Mouse (Mus musculus) ovary, postnatal 10 days (tissue): ENCODE measurements at regions not wholly inside any gene's neighbourhood (a gene's known extent, or its start where the extent isn't known, plus 50 kb on each side); places are given as distances from the start of the nearest gene placed in this dataset.

Experiments used
- DNase-seq: peaks from one replicate; pipeline ENCODE4 v3.0.0; 2022; ENCODE audit warnings: low spot score

DNA sequence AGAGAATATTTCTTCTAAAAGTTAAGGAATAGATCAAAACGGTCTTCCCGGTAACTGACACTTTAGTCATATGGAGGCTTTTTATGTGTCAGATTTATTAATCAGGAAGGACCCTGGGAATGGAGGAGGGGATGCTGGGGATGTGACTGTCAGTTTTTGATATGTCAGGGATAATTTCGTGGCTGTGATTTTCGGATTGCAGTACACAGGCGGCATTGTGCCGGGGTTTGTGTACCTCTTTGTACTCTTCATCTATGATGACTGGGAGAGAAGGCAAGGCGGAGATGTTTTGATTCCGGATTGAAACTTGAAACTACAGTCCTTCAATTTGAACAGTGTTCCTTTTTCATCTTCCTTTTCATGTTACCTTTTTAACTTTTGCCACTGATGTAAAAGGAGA, 344.2 kb downstream of the Mdfic start:
- DNase-seq, result no peak

- DNase-seq, result no peak
These were observed 344.7 kb downstream of the Mdfic start for GRCm38 (mm10) chr6:16065121-16065520.

DNA sequence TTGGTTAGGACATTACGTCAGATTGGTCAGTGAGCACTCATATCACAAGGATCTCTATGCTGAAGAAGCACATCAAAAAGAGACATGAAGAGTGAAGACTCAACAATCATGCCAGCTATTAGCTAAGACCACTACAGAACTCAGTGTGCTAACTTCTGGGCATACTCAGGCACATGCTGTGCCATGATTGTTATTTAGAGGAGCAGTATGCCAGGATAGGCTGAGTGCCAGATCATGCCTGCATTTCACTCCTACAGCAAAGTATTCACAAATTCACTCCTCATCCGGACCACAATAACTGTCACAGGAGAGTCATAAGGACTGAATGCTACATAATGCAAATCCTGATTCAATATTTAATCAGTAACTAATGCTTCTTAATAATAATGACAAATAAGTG, 355.8 kb downstream of the Mdfic start:
- DNase-seq, result no peak

DNA sequence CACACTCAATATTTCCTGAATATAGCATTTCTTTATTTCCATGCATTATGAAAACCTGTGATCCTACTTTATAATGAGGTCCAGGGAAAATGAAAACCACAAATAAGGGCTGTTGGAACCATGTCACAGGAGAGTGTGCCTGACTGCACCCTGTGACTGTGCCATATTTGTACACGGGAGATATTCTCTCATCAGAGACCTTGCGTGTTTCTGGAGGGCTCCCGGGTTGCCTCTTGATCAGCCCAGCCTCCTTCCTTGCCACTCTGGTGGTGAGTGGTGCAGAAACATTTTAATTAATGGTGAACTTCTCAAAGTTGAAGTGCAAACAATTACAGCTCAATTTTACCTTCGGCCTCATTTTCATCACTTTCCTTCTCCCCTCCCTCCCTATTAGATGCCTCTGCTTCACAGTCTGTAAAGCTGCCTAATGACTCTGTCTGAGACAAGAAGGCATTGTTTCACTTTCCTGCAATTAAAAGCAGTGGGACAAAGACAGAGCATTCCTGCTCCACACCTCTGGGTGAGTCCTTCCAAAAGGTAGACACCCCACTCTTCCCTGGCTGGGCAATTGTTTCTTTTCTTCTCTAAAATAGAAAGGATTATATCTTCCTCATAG, 356.8 kb downstream of the Mdfic start:
- no peak for DNase-seq

GRCm38 (mm10) chr6:16077917-16078316, 357.5 kb downstream of the Mdfic start:
- DNase-seq, result no peak

GRCm38 (mm10) chr6:16086952-16087537, 366.6 kb downstream of the Mdfic start:
- DNase-seq, result no peak

DNA sequence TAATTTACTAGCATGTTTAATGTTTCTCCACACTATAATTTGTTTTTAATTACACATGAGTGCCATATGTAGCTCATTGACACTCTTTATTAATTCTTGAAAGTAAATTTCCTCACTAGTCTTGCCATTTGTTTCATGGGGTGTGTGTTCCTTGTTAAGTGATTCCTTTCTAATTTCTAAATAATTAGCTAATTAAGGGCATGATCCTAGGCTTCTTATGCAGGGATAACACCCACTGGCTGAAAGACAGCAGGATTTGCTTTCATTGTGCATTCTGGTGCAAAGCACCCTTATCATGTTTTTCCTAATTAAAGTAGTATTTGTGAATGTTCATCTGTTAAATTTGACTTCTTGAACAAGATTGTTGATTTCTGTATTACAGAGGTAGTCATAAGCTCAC, 378.3 kb downstream of the Mdfic start:
- DNase-seq, result no peak

DNA sequence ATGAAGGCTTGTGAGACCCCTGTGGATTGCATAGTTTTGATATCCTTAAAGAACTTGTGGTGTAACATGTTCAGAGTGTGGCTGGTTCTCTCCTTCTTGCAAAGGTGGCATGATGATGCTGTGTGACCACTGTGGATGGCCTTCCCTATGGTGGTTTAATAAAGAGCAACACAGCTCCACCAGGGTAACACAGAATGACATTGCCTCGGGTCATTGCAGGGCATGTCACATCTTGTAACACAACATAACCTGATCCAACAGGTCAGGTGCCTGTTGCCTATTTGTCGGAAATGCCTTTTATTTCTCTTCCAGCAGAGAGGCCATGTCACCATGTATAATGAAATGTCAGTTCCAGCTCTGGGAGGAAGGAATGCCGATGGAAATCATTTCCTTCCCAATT, 420.5 kb downstream of the Mdfic start:
- DNase-seq, result no peak

DNA sequence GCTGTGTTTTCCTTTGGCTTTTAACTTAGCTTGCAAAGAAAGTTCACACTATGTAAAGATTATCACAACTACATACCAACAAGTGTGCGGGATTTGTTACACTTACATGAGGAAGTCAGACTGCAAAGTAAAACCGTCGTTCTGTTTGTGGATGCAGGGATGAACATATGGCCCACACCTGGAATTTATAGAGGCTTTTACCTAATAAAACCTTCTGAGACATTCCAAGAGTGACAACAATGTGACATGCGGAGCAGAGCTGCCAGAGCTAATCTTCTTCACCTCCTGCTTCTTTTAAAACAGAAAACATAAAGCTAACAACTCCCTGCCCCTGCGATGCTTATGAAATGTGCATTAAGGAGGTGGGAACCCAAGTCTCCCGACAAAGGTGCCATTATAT, 424.1 kb downstream of the Mdfic start:
- no peak for DNase-seq

- DNase-seq, result no peak
These were observed 430.1 kb downstream of the Mdfic start for GRCm38 (mm10) chr6:16150535-16150934.

GRCm38 (mm10) chr6:16151478-16151877, 431.0 kb downstream of the Mdfic start:
- no peak for DNase-seq

DNA sequence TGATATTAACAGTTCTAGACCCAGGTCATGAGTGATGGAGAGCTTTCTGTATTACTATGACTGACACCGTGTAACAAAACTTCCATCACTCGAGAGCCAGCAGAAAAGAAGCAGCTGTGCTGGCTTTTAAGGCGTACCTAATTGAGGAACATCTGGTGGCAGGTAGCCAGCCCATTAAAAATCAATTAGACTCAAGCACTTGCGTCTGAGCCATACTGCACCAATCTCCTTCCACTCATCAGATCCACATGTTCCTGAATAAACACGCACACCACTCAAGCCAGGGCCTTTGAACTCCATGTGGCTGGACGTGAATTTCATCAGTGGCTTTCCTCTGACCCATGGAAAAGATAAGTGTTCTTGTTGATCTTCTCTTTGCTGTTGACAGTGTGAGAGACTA, 432.2 kb downstream of the Mdfic start:
- DNase-seq, result no peak

DNA sequence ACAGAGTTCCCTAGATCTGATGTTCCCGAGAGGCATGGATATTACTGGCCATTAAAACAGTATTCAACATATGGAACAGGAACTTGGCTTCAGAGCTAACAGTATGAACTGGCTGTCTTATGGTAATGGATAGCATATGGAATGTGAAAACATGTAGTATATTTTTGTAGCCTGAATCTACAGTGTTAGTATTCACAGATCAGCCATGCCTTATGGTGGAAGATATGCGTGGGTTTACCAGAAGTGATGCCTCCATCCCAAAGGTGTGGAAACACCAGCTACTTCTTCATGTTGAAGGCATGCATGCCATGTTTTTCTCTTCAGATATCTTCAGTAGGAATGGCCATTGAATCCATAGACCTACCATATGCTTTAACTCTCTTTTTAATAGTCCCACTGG, 444.6 kb downstream of the Mdfic start:
- DNase-seq, result no peak

DNA sequence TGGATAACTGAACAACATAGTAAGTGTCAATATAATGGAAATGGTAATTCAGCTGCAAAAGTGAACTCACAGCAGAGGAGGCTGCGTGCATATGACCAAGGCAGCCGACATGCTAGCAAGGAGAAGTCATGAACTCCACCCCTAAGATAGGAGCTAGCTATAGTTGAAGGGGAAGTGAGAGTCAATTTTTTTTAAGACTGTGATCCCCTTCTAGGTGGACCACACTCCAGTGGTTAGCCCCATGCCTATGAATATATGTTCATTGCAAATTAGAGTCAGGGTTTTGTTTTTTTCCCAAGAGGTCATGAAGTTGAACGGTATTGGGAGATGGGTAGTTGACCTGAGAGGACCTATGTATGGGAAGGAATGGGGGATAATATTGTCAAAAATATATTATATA, 451.4 kb downstream of the Mdfic start:
- no peak for DNase-seq

- DNase-seq, result no peak
These were observed 456.9 kb downstream of the Mdfic start for GRCm38 (mm10) chr6:16177313-16177712.

DNA sequence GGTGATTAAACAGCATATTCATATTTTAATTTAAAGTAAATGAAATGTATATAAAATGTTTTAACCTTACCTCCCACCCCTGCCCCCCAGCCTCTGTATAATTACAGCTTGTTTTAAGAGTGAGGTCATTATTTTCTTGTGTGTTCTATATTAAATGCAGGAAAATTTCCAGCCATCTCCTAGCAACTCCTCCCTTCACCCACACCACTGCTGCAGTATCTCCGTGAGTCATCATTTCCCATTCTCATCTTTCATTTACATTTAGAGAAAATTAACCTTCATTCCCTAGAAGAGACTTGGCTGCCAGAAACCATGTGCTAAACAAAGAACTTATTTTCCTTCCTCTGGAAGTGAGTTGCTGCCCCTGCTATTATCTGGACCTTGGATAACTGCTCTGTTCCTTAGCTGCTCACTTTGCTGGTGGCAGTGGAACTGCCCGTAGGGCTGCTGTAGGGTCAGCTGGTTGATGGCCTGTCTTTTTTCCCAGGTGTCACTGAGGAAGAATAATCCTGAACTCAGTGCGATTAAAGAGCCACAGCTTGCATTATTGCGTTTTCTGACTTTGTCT, 467.6 kb downstream of the Mdfic start:
- no peak for DNase-seq

GRCm38 (mm10) chr6:16212975-16213374, 492.5 kb downstream of the Mdfic start:
- no peak for DNase-seq

DNA sequence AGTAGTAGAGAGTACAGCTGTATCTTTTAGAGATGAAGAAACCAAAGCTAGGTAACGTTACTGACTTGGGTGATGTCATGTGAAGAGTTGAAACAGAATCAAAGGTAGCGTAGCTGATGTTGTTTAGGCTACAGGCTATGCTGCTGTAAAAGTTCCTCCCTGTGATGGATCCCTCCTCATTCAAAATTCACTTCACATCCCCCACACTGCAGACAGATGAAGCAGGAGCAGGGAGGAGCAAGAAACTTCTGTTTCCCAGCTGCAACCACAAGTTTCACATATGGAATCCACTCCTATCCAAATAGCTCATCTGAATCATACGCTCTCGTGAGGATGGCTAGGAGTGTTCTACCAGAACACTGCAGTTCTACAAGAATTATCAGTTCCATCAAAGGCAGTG, 493.2 kb downstream of the Mdfic start:
- DNase-seq, result no peak

DNA sequence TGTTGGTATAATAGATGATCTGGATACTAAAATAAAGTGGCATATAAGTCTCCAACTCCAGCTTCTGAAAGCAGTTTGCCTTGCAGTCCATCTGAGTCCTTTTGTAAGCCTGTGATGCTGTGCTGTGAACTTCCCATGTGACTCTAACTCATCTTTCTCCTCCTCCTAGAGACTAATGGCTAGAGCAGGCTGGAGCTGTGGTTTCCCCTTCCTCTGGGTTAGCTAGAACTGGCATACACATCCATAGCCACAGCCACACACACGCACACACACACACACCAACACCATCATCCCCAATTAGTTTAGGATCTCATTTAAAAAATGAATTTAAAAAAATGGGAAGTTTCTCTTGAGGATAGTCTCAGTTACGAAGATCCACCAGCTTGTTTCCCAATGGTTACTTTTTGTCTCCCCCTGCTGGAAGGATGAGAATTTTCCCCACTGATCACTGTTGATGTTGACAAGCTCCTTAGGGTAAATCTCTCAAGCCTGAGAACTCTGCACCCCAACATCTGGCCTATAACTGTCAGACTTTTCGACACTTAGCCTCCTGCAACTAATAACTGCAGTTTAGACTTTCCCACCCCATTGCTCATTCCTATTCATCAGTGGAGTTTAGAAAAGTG, 500.7 kb downstream of the Mdfic start:
- DNase-seq, result peak; percentile 1
